Mouse (Mus musculus) hindbrain, embryonic 11.5 days (tissue): Measurements from ENCODE around the gene Yjefn3. TPM values are rescaled to one million over a fixed set of nuclear protein-coding genes. Genes with fewer than 3 reads are reported as not detected.

Experiments used
- ATAC-seq: fragments of 200-750 bp; cut with Nextera tagmentation; 2 replicates; pipeline ENCODE4 v1.8.0; 2017; ENCODE audit warnings: mild to moderate bottlenecking, moderate TSS enrichment, moderate library complexity; ENCODE audit not compliant: low FRiP score
- DNase-seq: peaks from one replicate; pipeline ENCODE4 v3.0.0-alpha.2; 2015; ENCODE audit warnings: low spot score
- H3K27ac ChIP-seq: fragments of 300-500 bp; sonication (generic); 2 replicates; pipeline ENCODE4 v1.5.1; 2014; ENCODE audit warnings: mild to moderate bottlenecking, low read depth, low read length
- H3K27me3 ChIP-seq: fragments of 300-500 bp; sonication (generic); 2 replicates; pipeline ENCODE4 v1.6.1; 2014; ENCODE audit warnings: mild to moderate bottlenecking, low read length, moderate library complexity, mixed read lengths; ENCODE audit not compliant: control insufficient read depth, insufficient read depth
- H3K36me3 ChIP-seq: fragments of 300-500 bp; sonication (generic); 2 replicates; pipeline ENCODE4 v1.6.1; 2014; ENCODE audit warnings: mild to moderate bottlenecking, low read length, moderate library complexity, mixed read lengths; ENCODE audit not compliant: control insufficient read depth, insufficient read depth
- H3K4me1 ChIP-seq: fragments of 300-500 bp; sonication (generic); replicated peaks from 2 replicates; pipeline ENCODE4 v1.6.1; 2014; ENCODE audit warnings: low read length, mixed read lengths; ENCODE audit not compliant: control insufficient read depth, insufficient read depth
- H3K4me2 ChIP-seq: fragments of 300-500 bp; sonication (generic); replicated peaks from 2 replicates; pipeline ENCODE4 v1.6.1; 2014; ENCODE audit warnings: mild to moderate bottlenecking, low read depth, low read length
- H3K4me3 ChIP-seq: fragments of 300-500 bp; sonication (generic); 2 replicates; pipeline ENCODE4 v1.5.1; 2014; ENCODE audit warnings: low read depth, low read length
- H3K9ac ChIP-seq: fragments of 300-500 bp; sonication (generic); 2 replicates; pipeline ENCODE4 v1.6.1; 2014; ENCODE audit warnings: low read depth, low read length
- H3K9me3 ChIP-seq: fragments of 300-500 bp; sonication (generic); 2 replicates; pipeline ENCODE4 v1.6.1; 2016; ENCODE audit warnings: low read length; ENCODE audit not compliant: control insufficient read depth
- WGBS: fragments of 180-500 bp; shearing (Covaris S2); extraction: QIAGEN DNeasy Blood & Tissue Kit; methylation state at CpG from one replicate; pipeline ENCODE4 v1.1.7; 2014; 5-methylcytosine and 5-hydroxymethylcytosine counted together
- polyA plus RNA-seq: library from polyadenylated mRNA; unstranded; fragments of >200 nt; fragmentation: Nextera tagmentation; extraction: Ambion mirVana; gene quantifications from 2 replicates; pipeline ENCODE4 v1.2.1, GENCODE M21; 2014

Yjefn3 gene
- polyA plus RNA-seq, 1 experiment from 2014 or later: 6.1 TPM

GRCm38 (mm10) chr8:69901484-69902162 lies 889 bp downstream of the Yjefn3 start:
- H3K4me2 ChIP-seq: peak overlapping the region; percentile 62
- peak; percentile 72 for ATAC-seq
- no peaks in the 10 kb centered on the region for H3K36me3 ChIP-seq
- 3% methylated on average over 41 of the region's 41 CpGs for WGBS
- 0 out of 2 replicates have a peak, but pooled peaks cover 5% of the 10 kb centered on the region for H3K4me1 ChIP-seq
- no peaks in the 10 kb centered on the region for H3K9me3 ChIP-seq
- no peaks in the 10 kb centered on the region for H3K27me3 ChIP-seq
- H3K4me3 ChIP-seq: peak overlapping the region; percentile 66
- peak; percentile 98 for DNase-seq
- peak overlapping the region; percentile 77 for H3K9ac ChIP-seq
- peak overlapping the region; percentile 75 for H3K27ac ChIP-seq

- Histone ChIP-seq H3K4me2 (peak overlapping the region; percentile 62), H3K27ac (peak overlapping the region; percentile 75), H3K4me3 (peak overlapping the region; percentile 66), H3K9ac (peak overlapping the region; percentile 77), H3K9me3 (no peaks in the 10 kb centered on the region), H3K27me3 (no peaks in the 10 kb centered on the region), H3K36me3 (no peaks in the 10 kb centered on the region), H3K4me1 (0 out of 2 replicates have a peak, but pooled peaks cover 5% of the 10 kb centered on the region)
- DNase-seq: no peak
- peak; percentile 4; the same call in 1 of the 2 replicates for ATAC-seq
- WGBS: 18% methylated on average over 12 of the region's 12 CpGs
These were observed 1.5 kb downstream of the Yjefn3 start for GRCm38 (mm10) chr8:69900895-69901451.

GRCm38 (mm10) chr8:69899876-69900275 lies 2.6 kb downstream of the Yjefn3 start:
- 91% methylated on average over 2 of the region's 2 CpGs for WGBS

GRCm38 (mm10) chr8:69897857-69898256 lies 4.7 kb downstream of the Yjefn3 start:
- H3K4me1 ChIP-seq: 0 out of 2 replicates have a peak, but pooled peaks cover 5% of the 10 kb centered on the region
- no peak overlapping the region for H3K4me2 ChIP-seq
- H3K36me3 ChIP-seq: 0 out of 2 replicates have a peak, but pooled peaks cover 4% of the 10 kb centered on the region
- no peaks in the 10 kb centered on the region for H3K9me3 ChIP-seq
- H3K4me3 ChIP-seq: no peak overlapping the region
- ATAC-seq (no peak), DNase-seq (no peak)
- no peaks in the 10 kb centered on the region for H3K27me3 ChIP-seq
- H3K27ac ChIP-seq: no peak overlapping the region
- 87% methylated on average over 6 of the region's 6 CpGs for WGBS
- H3K9ac ChIP-seq: no peak overlapping the region

More at GRCm38 (mm10) chr8:69899876-69900275, 2.6 kb downstream of the Yjefn3 start:
- Histone ChIP-seq H3K9me3 (no peaks in the 10 kb centered on the region), H3K4me2 (no peak overlapping the region), H3K9ac (no peak overlapping the region), H3K4me1 (0 out of 2 replicates have a peak, but pooled peaks cover 5% of the 10 kb centered on the region), H3K36me3 (no peaks in the 10 kb centered on the region), H3K27me3 (no peaks in the 10 kb centered on the region), H3K4me3 (no peak overlapping the region), H3K27ac (no peak overlapping the region)
- no peak for ATAC-seq
- DNase-seq: no peak

GRCm38 (mm10) chr8:69895772-69896451 lies 6.6 kb downstream of the Yjefn3 start:
- Histone ChIP-seq H3K36me3 (0 out of 2 replicates have a peak, but pooled peaks cover 4% of the 10 kb centered on the region), H3K27me3 (no peaks in the 10 kb centered on the region), H3K4me2 (no peak overlapping the region), H3K4me1 (0 out of 2 replicates have a peak, but pooled peaks cover 2% of the 10 kb centered on the region), H3K4me3 (no peak overlapping the region), H3K27ac (no peak overlapping the region), H3K9me3 (no peaks in the 10 kb centered on the region), H3K9ac (no peak overlapping the region)
- ATAC-seq (no peak), DNase-seq (no peak)
- 69% methylated on average over 4 of the region's 4 CpGs for WGBS

- ATAC-seq (no peak), DNase-seq (no peak)
- Histone ChIP-seq H3K4me1 (no peaks in the 10 kb centered on the region), H3K36me3 (0 out of 2 replicates have a peak, but pooled peaks cover 4% of the 10 kb centered on the region), H3K9ac (no peak overlapping the region), H3K4me3 (no peak overlapping the region), H3K4me2 (no peak overlapping the region), H3K27me3 (peaks cover 7% of the 10 kb centered on the region), H3K9me3 (no peaks in the 10 kb centered on the region), H3K27ac (no peak overlapping the region)
- 53% methylated on average over 6 of the region's 6 CpGs for WGBS
These were observed 7.6 kb downstream of the Yjefn3 start for GRCm38 (mm10) chr8:69894836-69895332.

GRCm38 (mm10) chr8:69893863-69894262 lies 8.6 kb downstream of the Yjefn3 start:
- Histone ChIP-seq H3K4me3 (no peak overlapping the region), H3K9me3 (no peaks in the 10 kb centered on the region), H3K36me3 (0 out of 2 replicates have a peak, but pooled peaks cover 4% of the 10 kb centered on the region), H3K27ac (no peak overlapping the region), H3K4me2 (no peak overlapping the region), H3K27me3 (peaks cover 18% of the 10 kb centered on the region), H3K9ac (no peak overlapping the region), H3K4me1 (peaks cover 5% of the 10 kb centered on the region)
- WGBS: 40% methylated on average over 17 of the region's 17 CpGs
- DNase-seq (peak; percentile 84), ATAC-seq (peak; percentile 11; the same call in 1 of the 2 replicates)

GRCm38 (mm10) chr8:69890813-69891241 lies 11.7 kb downstream of the Yjefn3 start:
- Histone ChIP-seq H3K4me2 (no peak overlapping the region), H3K4me1 (peaks cover 10% of the 10 kb centered on the region), H3K9ac (no peak overlapping the region), H3K27ac (no peak overlapping the region), H3K36me3 (0 out of 2 replicates have a peak, but pooled peaks cover 4% of the 10 kb centered on the region), H3K27me3 (peaks cover 48% of the 10 kb centered on the region), H3K4me3 (no peak overlapping the region), H3K9me3 (no peaks in the 10 kb centered on the region)
- ATAC-seq (peak; percentile 6; the same call in 1 of the 2 replicates), DNase-seq (peak; percentile 76)
- 34% methylated on average over 19 of the region's 19 CpGs for WGBS
